Mouse (Mus musculus) c-Kit-negative CD71-positive TER-119-positive erythroid progenitor cells, embryonic 14.5 days (primary cell): ENCODE measurements around the gene Tcap.
"Not testable (repeated sequence)": the region's sequence is repeated elsewhere in the genome, so short reads cannot be mapped to it uniquely, and the experiment has no call there.

Experiments used
- DNase-seq: peaks from one replicate; pipeline ENCODE4 v3.0.0-alpha.2; 2013; ENCODE audit warnings: low read depth, low spot score

The Tcap gene

GRCm38 (mm10) chr11:98381651-98382050 lies 2.0 kb upstream of the Tcap start:
- DNase-seq = no peak

GRCm38 (mm10) chr11:98382405-98382804 lies 1.2 kb upstream of the Tcap start:
- DNase-seq = not testable (repeated sequence)

- DNase-seq = no peak
Measured at GRCm38 (mm10) chr11:98384216-98384615, 605 bp downstream of the Tcap start.

GRCm38 (mm10) chr11:98384721-98385637 lies 1.4 kb downstream of the Tcap start:
- no peak for DNase-seq

GRCm38 (mm10) chr11:98385638-98386585 lies 2.3 kb downstream of the Tcap start, which contains the start of gene Pnmt:
Gene Pnmt, plus strand, starts transcription at chr11:98386450.
- DNase-seq = no peak

- DNase-seq = no peak
Measured at GRCm38 (mm10) chr11:98386596-98386995, 3.0 kb downstream of the Tcap start.

- no peak for DNase-seq
Measured at GRCm38 (mm10) chr11:98387056-98387577, 3.5 kb downstream of the Tcap start.

- no peak for DNase-seq
Measured at GRCm38 (mm10) chr11:98388282-98388681, 4.7 kb downstream of the Tcap start.

GRCm38 (mm10) chr11:98389221-98389780 lies 5.7 kb downstream of the Tcap start:
- no peak for DNase-seq

GRCm38 (mm10) chr11:98390141-98390540 lies 6.5 kb downstream of the Tcap start:
- no peak for DNase-seq

- no peak for DNase-seq
Measured at GRCm38 (mm10) chr11:98392034-98392433, 8.4 kb downstream of the Tcap start.

GRCm38 (mm10) chr11:98392645-98393044 lies 9.0 kb downstream of the Tcap start:
- peak; percentile 51 for DNase-seq

- DNase-seq = no peak
Measured at GRCm38 (mm10) chr11:98393317-98393716, 9.7 kb downstream of the Tcap start.

GRCm38 (mm10) chr11:98394301-98394700 lies 10.7 kb downstream of the Tcap start:
- no peak for DNase-seq

GRCm38 (mm10) chr11:98395041-98395440 lies 11.4 kb downstream of the Tcap start:
- DNase-seq = no peak

- no peak for DNase-seq
Measured at GRCm38 (mm10) chr11:98397946-98398345, 14.3 kb downstream of the Tcap start.

GRCm38 (mm10) chr11:98400161-98400726 lies 16.6 kb downstream of the Tcap start, which contains the start of gene Pgap3:
Gene Pgap3, minus strand, starts transcription at chr11:98400490.
- DNase-seq = peak; percentile 78

GRCm38 (mm10) chr11:98400816-98401215 lies 17.2 kb downstream of the Tcap start:
- DNase-seq = no peak

GRCm38 (mm10) chr11:98406621-98407020 lies 23.0 kb downstream of the Tcap start:
- DNase-seq = no peak

- DNase-seq = no peak
Measured at GRCm38 (mm10) chr11:98408872-98409271, 25.3 kb downstream of the Tcap start.

- no peak for DNase-seq
Measured at GRCm38 (mm10) chr11:98409341-98409822, 25.8 kb downstream of the Tcap start.
